27 mouse cellular contexts compared by ENCODE assay signal in genomic region chr2:18080182-18080860, GRCm38 (mm10). TPM values are rescaled to one million over a fixed set of nuclear protein-coding genes. Genes with fewer than 3 reads are reported as not detected.
DNase-seq lines count a peak whose midpoint lies in the region; ATAC-seq and TF ChIP-seq lines count a peak whose summit lies in the region.
"Had no signal": no experiment of that assay in that cellular context is flagged by ENCODE, and none has a peak within 500 bp of the region (broad histone marks: within the 10 kb centered on the region; RNA-seq: fewer than 3 reads in every experiment).

No protein-coding gene starts in this region.

- no peak overlapping the region for H3K4me2 ChIP-seq in heart, embryonic 12.5 days
- H3K4me2 ChIP-seq: embryonic facial prominence, embryonic 15.5 days; heart, embryonic 11.5 days; limb, embryonic 13.5 days; liver, embryonic 15.5 days; lung, embryonic 15.5 days had no signal

- no peaks in the 10 kb centered on the region for H3K9me3 ChIP-seq in heart, embryonic 12.5 days (replicated peaks)
- H3K9me3 ChIP-seq: embryonic facial prominence, embryonic 15.5 days; limb, embryonic 13.5 days; liver, embryonic 15.5 days; lung, embryonic 15.5 days; megakaryocyte, embryonic 14.5 days had no signal

- H3K36me3 ChIP-seq in heart, embryonic 12.5 days = peaks cover 64% of the 10 kb centered on the region
- H3K36me3 ChIP-seq in testis, adult 2 months (ENCODE audit: control insufficient read depth, insufficient read depth, low read length) = peaks cover 5% of the 10 kb centered on the region

- no peak for DNase-seq in heart, postnatal 10 days
- no peak for DNase-seq in testis, postnatal 10 days (ENCODE audit: low spot score)
- DNase-seq in cerebellum, adult 9-11 months = peak; percentile 73
- DNase-seq in left cerebral cortex, postnatal 36 days (ENCODE audit: low spot score in 2 of 2) = no peak
- DNase-seq in embryo, embryonic 11 days = no peak
- DNase-seq: adrenal gland, postnatal 10 days; gastrocnemius, adult 2 months; heart, postnatal 14 days; layer of hippocampus, postnatal 36 days; lung, postnatal 36 days; midbrain, embryonic 14.5 days; right cerebral cortex, postnatal 14 days; spleen, adult 18-20 months; thymus, postnatal 14 days had no signal

- no peak for TF ChIP-seq POLR2A in testis, adult 2 months (IDR thresholded peaks at IDR 0.05; ENCODE audit: control insufficient read depth, low read depth, low read length)

- H3K27ac ChIP-seq in heart, embryonic 12.5 days (ENCODE audit: poor library complexity, severe bottlenecking) = 0 out of 2 replicates have a peak overlapping the region, but pooled peaks have one; percentile 6
- no peak overlapping the region for H3K27ac ChIP-seq in testis, adult 2 months (ENCODE audit: control insufficient read depth, insufficient read depth, low read depth, low read length)
- H3K27ac ChIP-seq: embryonic facial prominence, embryonic 15.5 days; gastrocnemius, adult 2 months; hindbrain, postnatal 0 days; kidney, postnatal 0 days; limb, embryonic 13.5 days; liver, embryonic 15.5 days; lung, embryonic 15.5 days had no signal

- H3K27me3 ChIP-seq in heart, embryonic 12.5 days (replicated peaks) = no peaks in the 10 kb centered on the region
- no peaks in the 10 kb centered on the region for H3K27me3 ChIP-seq in testis, adult 2 months (ENCODE audit: control insufficient read depth, insufficient read depth, low read length)
- H3K27me3 ChIP-seq: embryonic facial prominence, embryonic 15.5 days; limb, embryonic 13.5 days; liver, embryonic 15.5 days; lung, embryonic 15.5 days; megakaryocyte, embryonic 14.5 days had no signal

- no peaks in the 10 kb centered on the region for H3K4me1 ChIP-seq in heart, embryonic 12.5 days (replicated peaks)
- no peaks in the 10 kb centered on the region for H3K4me1 ChIP-seq in testis, adult 2 months (ENCODE audit: control insufficient read depth, insufficient read depth, low read length)
- H3K4me1 ChIP-seq: embryonic facial prominence, embryonic 15.5 days; limb, embryonic 13.5 days; lung, embryonic 15.5 days had no signal

- H3K9ac ChIP-seq in heart, embryonic 12.5 days = no peak overlapping the region
- H3K9ac ChIP-seq: embryonic facial prominence, embryonic 15.5 days; limb, embryonic 13.5 days; liver, embryonic 15.5 days; lung, embryonic 15.5 days had no signal

- no peak for ATAC-seq in heart, embryonic 12.5 days (ENCODE audit: insufficient number of reproducible peaks, low FRiP score)
- ATAC-seq: forebrain, embryonic 14.5 days; hindbrain, postnatal 0 days; intestine, embryonic 16.5 days had no signal

- H3K4me3 ChIP-seq in heart, embryonic 12.5 days = no peak overlapping the region
- no peak overlapping the region for H3K4me3 ChIP-seq in testis, adult 2 months (ENCODE audit: control insufficient read depth, low read depth, low read length)
- H3K4me3 ChIP-seq: embryonic facial prominence, embryonic 15.5 days; gastrocnemius, adult 2 months; limb, embryonic 13.5 days; liver, embryonic 15.5 days; lung, embryonic 15.5 days; megakaryocyte, embryonic 14.5 days had no signal

- 0 out of 2 replicates have a peak, but pooled peaks have one; percentile 2 for TF ChIP-seq CTCF in testis, adult 2 months (IDR thresholded peaks at IDR 0.05; ENCODE audit: control insufficient read depth, insufficient read depth, insufficient replicate concordance, low read depth, low read length)

- 84% methylated on average over 2 of the region's 2 CpGs for WGBS in heart, embryonic 12.5 days

- intact Hi-C loops in heart, postnatal 10 days (cut with DNase I) = no loop called here
- intact Hi-C loops in left cerebral cortex, postnatal 36 days (cut with DNase I) = no loop called here

RNA-seq across cellular contexts. Expression of gene Mllt10, which starts 25.3 kb away (rescaled TPM):
- 36.3 and 37.1 TPM in 2 replicates for polyA plus RNA-seq in heart, embryonic 12.5 days (2016; fragmentation: Nextera tagmentation; extraction: Ambion mirVana)
- 10 to 100 TPM; 40.6 to 43.1 TPM for total RNA-seq in heart, postnatal 10 days (2021)
- polyA plus RNA-seq in testis, adult 2 months (2012; rRNA removed) = 155 and 165 TPM in 2 replicates
- 10 to 100 TPM; 49.4 to 57.6 TPM for total RNA-seq in left cerebral cortex, postnatal 36 days (2021)

RNA-seq across cellular contexts. Expression of gene Skida1, which starts 31.5 kb away (rescaled TPM):
- 7.7 and 8.8 TPM in 2 replicates for polyA plus RNA-seq in heart, embryonic 12.5 days (2016; fragmentation: Nextera tagmentation; extraction: Ambion mirVana)
- 1 to 10 TPM; 4.8 to 5.7 TPM for total RNA-seq in heart, postnatal 10 days (2021)
- polyA plus RNA-seq in testis, adult 2 months (2012; rRNA removed) = 0.06 and 0.23 TPM in 2 replicates
- total RNA-seq in left cerebral cortex, postnatal 36 days (2021) = 10 to 100 TPM in 1 of 2 experiments, 1 to 10 TPM in 1; 8.8 to 10.0 TPM
- total RNA-seq: granulocyte monocyte progenitor cell, adult 5-6 weeks had no signal

RNA-seq across cellular contexts. Expression of gene A930004D18Rik, which starts 42.8 kb away (rescaled TPM):
- 14.8 and 18.3 TPM in 2 replicates for polyA plus RNA-seq in heart, embryonic 12.5 days (2016; fragmentation: Nextera tagmentation; extraction: Ambion mirVana)
- 1 to 10 TPM; 3.0 to 4.2 TPM for total RNA-seq in heart, postnatal 10 days (2021)
- 0.07 and 0.29 TPM in 2 replicates for polyA plus RNA-seq in testis, adult 2 months (2012; rRNA removed)
- 1 to 10 TPM; 2.1 to 3.2 TPM for total RNA-seq in left cerebral cortex, postnatal 36 days (2021)
- total RNA-seq: granulocyte monocyte progenitor cell, adult 5-6 weeks had no signal
